Mouse (Mus musculus): Measurements from ENCODE around the gene Rnf167. TPM values are rescaled to one million over a fixed set of nuclear protein-coding genes. Genes with fewer than 3 reads are reported as not detected.
A peak's percentile ranks its signal among the peaks of the same experiment; 100 is the strongest.

Rnf167 gene
- total and polyA plus RNA-seq, 3 experiments: 23.5 to 31.7 (median 25.5) TPM

GRCm38 (mm10) chr11:70654198-70654922 lies 7.3 kb downstream of the Rnf167 start, which contains the start of gene Pfn1:
Gene Pfn1 (minus strand): TSS chr11:70654644.
- peak within 1 kb of the TSS; percentile 99 for H3K9ac ChIP-seq (ENCODE audit: insufficient read depth, low read depth)
- peaks cover 50% of the 10 kb centered on the region for H3K79me2 ChIP-seq (replicated peaks; ENCODE audit: control insufficient read depth, extremely low read depth, insufficient read depth, poor library complexity, severe bottlenecking)
- DNase-seq (ENCODE audit: extremely low read depth): peak; percentile 95
- no peaks in the 10 kb centered on the region for H3K9me3 ChIP-seq (replicated peaks; ENCODE audit: low read length)
- TF ChIP-seq ZMIZ1 (IDR thresholded peaks at IDR 0.05; ENCODE audit: low read depth, low read length) (peak; percentile 63; the same call in 1 of the 2 replicates), PAX5 (IDR thresholded peaks at IDR 0.05; ENCODE audit: low read length) (no peak), IRF4 (IDR thresholded peaks at IDR 0.05; ENCODE audit: low read depth, low read length) (no peak), MAZ (IDR thresholded peaks at IDR 0.05; ENCODE audit: low read depth, low read length) (peak; percentile 99), SIN3A (IDR thresholded peaks at IDR 0.05; ENCODE audit: low read length) (no peak; the same call in 1 of the 2 replicates), UBTF (IDR thresholded peaks at IDR 0.05; ENCODE audit: low read depth, low read length) (peak; percentile 51; the same call in 1 of the 2 replicates), RCOR1 (conservative IDR thresholded peaks at IDR 0.05; ENCODE audit: low read depth, low read length) (no peak), HCFC1 (IDR thresholded peaks at IDR 0.05; ENCODE audit: low read depth, low read length) (no peak; the same call in 1 of the 2 replicates), POLR2A (IDR thresholded peaks at IDR 0.05; ENCODE audit: low read depth, low read length) (peak; percentile 94), E2F4 (IDR thresholded peaks at IDR 0.05; ENCODE audit: insufficient replicate concordance, low read depth, low read length) (no peak), POLR2AphosphoS2 (IDR thresholded peaks at IDR 0.05; ENCODE audit: low read depth, low read length) (no peak; the same call in 1 of the 2 replicates), USF1 (IDR thresholded peaks at IDR 0.05; ENCODE audit: low read depth, low read length) (no peak), MYC (IDR thresholded peaks at IDR 0.05; ENCODE audit: low read depth, low read length) (no peak), ZKSCAN1 (IDR thresholded peaks at IDR 0.05; ENCODE audit: borderline replicate concordance, low read depth, low read length) (no peak), GABPA (IDR thresholded peaks at IDR 0.05; ENCODE audit: insufficient replicate concordance, low read depth, low read length) (no peak), MAFK (IDR thresholded peaks at IDR 0.05; ENCODE audit: insufficient replicate concordance, low read length) (no peak), MAX (IDR thresholded peaks at IDR 0.05; ENCODE audit: low read length) (no peak; the same call in 1 of the 2 replicates), TCF12 (IDR thresholded peaks at IDR 0.05; ENCODE audit: low read depth, low read length) (peak; percentile 93), BHLHE40 (IDR thresholded peaks at IDR 0.05; ENCODE audit: low read depth, low read length) (no peak), ELF1 (IDR thresholded peaks at IDR 0.05; ENCODE audit: low read depth, low read length) (peak; percentile 89), KAT2A (IDR thresholded peaks at IDR 0.05; ENCODE audit: insufficient replicate concordance, low read length) (no peak), CHD1 (IDR thresholded peaks at IDR 0.05; ENCODE audit: low read depth, low read length) (no peak), MXI1 (IDR thresholded peaks at IDR 0.05; ENCODE audit: low read depth, low read length) (no peak; the same call in 1 of the 2 replicates), USF2 (conservative IDR thresholded peaks at IDR 0.05; ENCODE audit: low read depth, low read length) (no peak), SMC3 (IDR thresholded peaks at IDR 0.05; ENCODE audit: low read depth, low read length) (no peak), ZNF384 (IDR thresholded peaks at IDR 0.05; ENCODE audit: low read depth, low read length) (peak; percentile 75), MEF2A (IDR thresholded peaks at IDR 0.05; ENCODE audit: borderline replicate concordance, low read depth, low read length) (peak; percentile 11; the same call in 1 of the 2 replicates), ETS1 (conservative IDR thresholded peaks at IDR 0.05; ENCODE audit: low read depth, low read length) (no peak; the same call in 1 of the 2 replicates), RAD21 (IDR thresholded peaks at IDR 0.05; ENCODE audit: low read depth, low read length) (no peak), TBP (conservative IDR thresholded peaks at IDR 0.05; ENCODE audit: low read depth, low read length) (peak; percentile 74), CHD2 (IDR thresholded peaks at IDR 0.05; ENCODE audit: low read length) (peak; percentile 89), NELFE (IDR thresholded peaks at IDR 0.05; ENCODE audit: low read depth, low read length) (peak; percentile 94)
- no peaks in the 10 kb centered on the region for H3K27me3 ChIP-seq (replicated peaks)
- H3K36me3 ChIP-seq (replicated peaks in 1 of 2; ENCODE audit: control insufficient read depth in 1 of 2, insufficient read depth in 1 of 2, low read length in 1 of 2): peaks cover 32 to 48% of the 10 kb centered on the region in 2 experiments
- in situ Hi-C loops (cut with MboI; ENCODE audit: low pct_ligation_motif_present, low pct_unique_long_range_greater_than_20kb, low sequenced_read_pairs) (no loop called here), dilution Hi-C loops (cut with MboI; ENCODE audit: extremely low pct_ligation_motif_present, extremely low pct_unique_long_range_greater_than_20kb, low sequenced_read_pairs) (no loop called here)
- H3K4me1 ChIP-seq (ENCODE audit: control insufficient read depth in 1 of 2, insufficient read depth in 2 of 2): peaks cover 19 to 57% of the 10 kb centered on the region in 2 experiments
- H3K27ac ChIP-seq (ENCODE audit: insufficient read depth, low read depth): peak within 1 kb of the TSS; percentile 96
- H3K4me3 ChIP-seq (replicated peaks in 1 of 3; ENCODE audit: low read depth in 2 of 3, low read length in 2 of 3, poor library complexity in 1 of 3): peak within 1 kb of the TSS; percentile 74 to 99 (median 78)
- peak within 1 kb of the TSS; percentile 87 for H3K4me2 ChIP-seq (ENCODE audit: insufficient read depth, low read depth, poor library complexity, severe bottlenecking)

All from CH12.LX (cell line).